Mouse (Mus musculus) CH12.LX (cell line): ENCODE measurements at regions not wholly inside any gene's neighbourhood (a gene's known extent, or its start where the extent isn't known, plus 50 kb on each side); places are given as distances from the start of the nearest gene placed in this dataset.

ENCODE experiments used
- DNase-seq: peaks from one replicate; pipeline ENCODE4 v3.0.0-alpha.2; 2013; ENCODE audit errors: extremely low read depth
- H3K27ac ChIP-seq: 2 replicates; pipeline ENCODE4 v1.5.1; 2012; ENCODE audit warnings: low read depth, mild to moderate bottlenecking, control low read depth, moderate library complexity; ENCODE audit not compliant: insufficient read depth
- H3K27me3 ChIP-seq: replicated peaks from 2 replicates; pipeline ENCODE3; 2012; ENCODE audit warnings: inconsistent platforms
- H3K36me3 ChIP-seq, 2 experiments: replicated peaks in 1 of 2; 2 replicates each; pipeline versions ENCODE3 to v1.6.1; 2012; ENCODE audit warnings: inconsistent platforms in 1 of 2, low read length in 1 of 2, mild to moderate bottlenecking in 1 of 2, mixed read lengths in 1 of 2, moderate library complexity in 1 of 2; ENCODE audit not compliant: control insufficient read depth in 1 of 2, insufficient read depth in 1 of 2
- H3K4me1 ChIP-seq, 2 experiments: 2 replicates each; pipeline ENCODE4 v1.6.1; 2012; ENCODE audit warnings: inconsistent platforms in 1 of 2, moderate library complexity in 1 of 2; ENCODE audit not compliant: insufficient read depth in 2 of 2, control insufficient read depth in 1 of 2
- H3K4me2 ChIP-seq: 2 replicates; pipeline ENCODE4 v1.6.1; 2012; ENCODE audit warnings: low read depth, mild to moderate bottlenecking, control low read depth; ENCODE audit not compliant: poor library complexity, insufficient read depth, severe bottlenecking
- H3K4me3 ChIP-seq, 3 experiments: fragments of 150-350 bp in 1 of 3; sonication (generic) in 1 of 3; replicated peaks in 1 of 3; 2 replicates each; pipeline versions ENCODE3 to v1.5.1; 2011 to 2012; ENCODE audit warnings: low read depth in 2 of 3, low read length in 2 of 3, mild to moderate bottlenecking in 2 of 3, moderate library complexity in 2 of 3, control low read depth in 1 of 3, improper control_type of control experiment in 1 of 3, inconsistent platforms in 1 of 3, mixed read lengths in 1 of 3; ENCODE audit not compliant: poor library complexity in 1 of 3
- H3K79me2 ChIP-seq: replicated peaks from 2 replicates; pipeline ENCODE4 v1.6.1; 2012; ENCODE audit warnings: mild to moderate bottlenecking, moderate library complexity; ENCODE audit not compliant: control insufficient read depth, poor library complexity, insufficient read depth, severe bottlenecking; ENCODE audit errors: extremely low read depth
- H3K9ac ChIP-seq: 2 replicates; pipeline ENCODE4 v1.6.1; 2012; ENCODE audit warnings: low read depth, mild to moderate bottlenecking, control low read depth, moderate library complexity; ENCODE audit not compliant: insufficient read depth
- H3K9me3 ChIP-seq: replicated peaks from 2 replicates; pipeline ENCODE3; 2012; ENCODE audit warnings: low read length, inconsistent platforms, mixed read lengths
- BHLHE40 ChIP-seq: IDR thresholded peaks from 2 replicates; pipeline ENCODE4 v1.6.1; 2011; ENCODE audit warnings: mild to moderate bottlenecking, low read depth, low read length, improper control_type of control experiment
- CTCF ChIP-seq, 2 experiments: IDR thresholded peaks in 1 of 2; conservative IDR thresholded peaks in 1 of 2; 2 replicates each; pipeline ENCODE4 v1.5.1; 2011 to 2012; ENCODE audit warnings: low read depth in 2 of 2, low read length in 2 of 2, improper control_type of control experiment in 1 of 2, inconsistent platforms in 1 of 2, mild to moderate bottlenecking in 1 of 2, moderate library complexity in 1 of 2
- ELF1 ChIP-seq: IDR thresholded peaks from 2 replicates; pipeline ENCODE4 v1.6.1; 2014; ENCODE audit warnings: low read depth, mild to moderate bottlenecking, inconsistent platforms, low read length, improper control_type of control experiment
- EP300 ChIP-seq: IDR thresholded peaks from 2 replicates; pipeline ENCODE4 v1.6.1; 2011; ENCODE audit warnings: low read length, improper control_type of control experiment
- HCFC1 ChIP-seq: IDR thresholded peaks from 2 replicates; pipeline ENCODE4 v1.6.1; 2012; ENCODE audit warnings: low read depth, mild to moderate bottlenecking, inconsistent platforms, low read length, improper control_type of control experiment
- JUN ChIP-seq: IDR thresholded peaks from 2 replicates; pipeline ENCODE4 v1.6.1; 2011; ENCODE audit warnings: low read depth, mild to moderate bottlenecking, low read length, improper control_type of control experiment, moderate library complexity; ENCODE audit not compliant: insufficient read depth
- JUND ChIP-seq: conservative IDR thresholded peaks from 2 replicates; pipeline ENCODE4 v1.6.1; 2011; ENCODE audit warnings: low read depth, low read length, improper control_type of control experiment
- MAZ ChIP-seq: IDR thresholded peaks from 2 replicates; pipeline ENCODE4 v1.6.1; 2012; ENCODE audit warnings: low read depth, mild to moderate bottlenecking, inconsistent platforms, low read length, improper control_type of control experiment, moderate library complexity
- MEF2A ChIP-seq: IDR thresholded peaks from 2 replicates; pipeline ENCODE4 v1.6.1; 2014; ENCODE audit warnings: low read depth, mild to moderate bottlenecking, inconsistent platforms, low read length, improper control_type of control experiment, borderline replicate concordance
- MYC ChIP-seq: IDR thresholded peaks from 2 replicates; pipeline ENCODE4 v1.6.1; 2011; ENCODE audit warnings: low read depth, mild to moderate bottlenecking, improper control_type of control experiment, low read length
- NELFE ChIP-seq: IDR thresholded peaks from 2 replicates; pipeline ENCODE4 v1.6.1; 2011; ENCODE audit warnings: low read depth, low read length, improper control_type of control experiment
- POLR2AphosphoS2 ChIP-seq: IDR thresholded peaks from 2 replicates; pipeline ENCODE4 v1.6.1; 2011; ENCODE audit warnings: low read depth, low read length, improper control_type of control experiment
- RCOR1 ChIP-seq: conservative IDR thresholded peaks from 2 replicates; pipeline ENCODE4 v1.6.1; 2012; ENCODE audit warnings: low read depth, mild to moderate bottlenecking, inconsistent platforms, low read length, improper control_type of control experiment
- SIN3A ChIP-seq: IDR thresholded peaks from 2 replicates; pipeline ENCODE4 v1.6.1; 2012; ENCODE audit warnings: low read length, improper control_type of control experiment, inconsistent platforms
- SMC3 ChIP-seq: IDR thresholded peaks from 2 replicates; pipeline ENCODE4 v1.6.1; 2011; ENCODE audit warnings: low read depth, low read length, improper control_type of control experiment
- USF1 ChIP-seq: IDR thresholded peaks from 2 replicates; pipeline ENCODE4 v1.6.1; 2014; ENCODE audit warnings: low read depth, mild to moderate bottlenecking, inconsistent platforms, low read length, improper control_type of control experiment
- ZC3H11A ChIP-seq: IDR thresholded peaks from 2 replicates; pipeline ENCODE4 v1.6.1; 2012; ENCODE audit warnings: low read depth, mild to moderate bottlenecking, inconsistent platforms, low read length, improper control_type of control experiment
- ZKSCAN1 ChIP-seq: IDR thresholded peaks from 2 replicates; pipeline ENCODE4 v1.6.1; 2012; ENCODE audit warnings: low read depth, inconsistent platforms, low read length, improper control_type of control experiment, borderline replicate concordance
- dilution Hi-C: fragments of 300-500 bp; cut with MboI; formaldehyde crosslinking; loops from 2 replicates; pipeline ENCODE4 v1.14.3; 2020; ENCODE audit warnings: low sequenced_read_pairs; ENCODE audit not compliant: extremely low pct_unique_long_range_greater_than_20kb, extremely low pct_ligation_motif_present
- in situ Hi-C: fragments of 300-500 bp; cut with MboI; formaldehyde crosslinking; loops from 3 replicates; pipeline ENCODE4 v1.14.3; 2019; ENCODE audit warnings: low sequenced_read_pairs, low pct_ligation_motif_present, low pct_unique_long_range_greater_than_20kb, mixed read lengths

DNA sequence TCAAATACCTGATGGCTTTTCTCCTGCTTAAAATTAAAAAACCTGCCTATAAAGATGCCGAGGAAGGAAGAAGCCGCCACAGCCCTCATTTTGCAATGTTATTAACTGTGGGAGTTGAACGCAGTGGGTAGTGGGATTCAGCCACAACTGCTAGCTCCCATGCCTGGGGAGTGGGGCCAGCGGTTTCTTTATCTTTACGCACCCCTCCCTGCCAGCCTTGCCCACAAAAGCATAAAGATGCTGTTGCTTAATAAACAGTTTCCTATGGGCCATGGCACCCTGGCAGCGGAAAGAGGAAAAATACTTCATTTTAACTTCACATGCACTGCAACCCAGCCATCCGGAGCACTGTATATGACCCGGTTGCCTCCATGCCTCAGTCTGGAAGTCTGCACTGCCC, 389.2 kb downstream of the H2al1j start:
- no peak for DNase-seq
- Histone ChIP-seq H3K9me3 (no peaks in the 10 kb centered on the region), H3K4me2 (no peak overlapping the region), H3K36me3 (no peaks in the 10 kb centered on the region), H3K4me1 (peaks cover 5 to 22% of the 10 kb centered on the region in 2 experiments; a peak in 3 of 4 replicates), H3K27me3 (no peaks in the 10 kb centered on the region), H3K9ac (no peak overlapping the region), H3K4me3 (no peak overlapping the region), H3K27ac (no peak overlapping the region), H3K79me2 (no peaks in the 10 kb centered on the region)
- in situ Hi-C loops: no loop called here
- dilution Hi-C loops: no loop called here
- TF ChIP-seq EP300: no peak
- no peak for TF ChIP-seq BHLHE40
- TF ChIP-seq NELFE: no peak
- TF ChIP-seq RCOR1: no peak
- TF ChIP-seq ZKSCAN1: no peak
- TF ChIP-seq HCFC1: no peak

DNA sequence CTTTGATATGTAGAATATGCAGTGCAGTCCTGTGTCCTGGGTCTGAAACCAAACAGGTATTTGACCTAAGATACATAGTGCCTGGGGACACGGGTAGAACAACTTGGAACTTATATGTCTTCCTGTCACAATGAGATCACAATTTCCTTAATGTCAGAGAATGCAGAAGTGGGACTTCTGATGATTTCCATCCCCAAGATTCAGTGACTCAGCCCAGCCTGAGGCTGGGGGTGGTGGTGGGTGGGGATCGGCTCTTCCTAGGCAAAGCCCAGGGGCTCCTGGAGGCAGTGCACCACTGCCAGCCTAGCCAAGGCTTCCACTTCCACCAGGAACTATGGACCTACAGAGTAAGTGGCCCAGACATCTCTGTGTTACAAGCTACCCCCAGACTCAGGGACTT, 391.2 kb downstream of the H2al1j start:
- no peak overlapping the region for H3K4me3 ChIP-seq
- H3K79me2 ChIP-seq: no peaks in the 10 kb centered on the region
- no peaks in the 10 kb centered on the region for H3K27me3 ChIP-seq
- TF ChIP-seq SMC3 (no peak), EP300 (0 out of 2 replicates have a peak, but pooled peaks have one; percentile 22), ELF1 (no peak)
- in situ Hi-C loops: no loop called here
- no peak overlapping the region for H3K4me2 ChIP-seq
- dilution Hi-C loops: no loop called here
- DNase-seq: no peak
- H3K9ac ChIP-seq: no peak overlapping the region
- no peaks in the 10 kb centered on the region for H3K9me3 ChIP-seq
- H3K27ac ChIP-seq: no peak overlapping the region
- H3K4me1 ChIP-seq: peaks cover 5 to 22% of the 10 kb centered on the region in 2 experiments; a peak in 3 of 4 replicates
- no peaks in the 10 kb centered on the region for H3K36me3 ChIP-seq

DNA sequence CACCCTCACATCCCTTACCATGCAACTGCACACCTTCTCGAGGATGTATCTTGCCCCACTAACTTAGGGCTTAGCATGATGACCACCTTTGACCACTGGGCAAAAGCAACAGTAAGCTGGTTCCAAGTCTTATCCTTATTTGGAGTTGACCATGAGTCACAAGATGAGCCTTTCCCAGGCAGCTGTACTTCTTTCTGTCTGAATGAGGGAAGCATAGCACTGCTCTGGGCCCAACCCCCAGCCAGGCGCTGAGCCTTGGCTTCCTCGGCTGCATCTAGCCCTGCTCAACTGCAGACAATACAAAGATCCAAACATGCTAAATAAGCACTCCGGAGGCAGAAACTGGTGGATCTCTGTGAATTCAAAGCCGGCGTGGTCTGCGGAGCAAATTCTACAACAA, 392.9 kb downstream of the H2al1j start:
- in situ Hi-C loops: no loop called here
- no peaks in the 10 kb centered on the region for H3K36me3 ChIP-seq
- dilution Hi-C loops: no loop called here

More for the DNA sequence above, 392.9 kb downstream of the H2al1j start:
- no peak for DNase-seq
- no peaks in the 10 kb centered on the region for H3K9me3 ChIP-seq
- no peak overlapping the region for H3K4me2 ChIP-seq
- TF ChIP-seq SMC3 (no peak), JUND (no peak), SIN3A (no peak), ZC3H11A (no peak), USF1 (no peak), MEF2A (no peak), POLR2AphosphoS2 (no peak), NELFE (no peak), RCOR1 (no peak), MYC (no peak), CTCF (conservative IDR thresholded peaks at IDR 0.05 in 1 of 2, IDR thresholded peaks at IDR 0.05 in 1 of 2; ENCODE audit: low read depth in 2 of 2, low read length in 2 of 2) (no peak), JUN (no peak), ZKSCAN1 (no peak), MAZ (no peak)
- H3K27ac ChIP-seq: no peak overlapping the region
- H3K4me3 ChIP-seq: no peak overlapping the region
- H3K27me3 ChIP-seq: no peaks in the 10 kb centered on the region
- no peak overlapping the region for H3K9ac ChIP-seq
- H3K4me1 ChIP-seq: peaks cover 5 to 22% of the 10 kb centered on the region in 2 experiments; a peak in 3 of 4 replicates
- no peaks in the 10 kb centered on the region for H3K79me2 ChIP-seq
